Comparison of ENCODE assay signal across 9 mouse cellular contexts in the genomic region with DNA sequence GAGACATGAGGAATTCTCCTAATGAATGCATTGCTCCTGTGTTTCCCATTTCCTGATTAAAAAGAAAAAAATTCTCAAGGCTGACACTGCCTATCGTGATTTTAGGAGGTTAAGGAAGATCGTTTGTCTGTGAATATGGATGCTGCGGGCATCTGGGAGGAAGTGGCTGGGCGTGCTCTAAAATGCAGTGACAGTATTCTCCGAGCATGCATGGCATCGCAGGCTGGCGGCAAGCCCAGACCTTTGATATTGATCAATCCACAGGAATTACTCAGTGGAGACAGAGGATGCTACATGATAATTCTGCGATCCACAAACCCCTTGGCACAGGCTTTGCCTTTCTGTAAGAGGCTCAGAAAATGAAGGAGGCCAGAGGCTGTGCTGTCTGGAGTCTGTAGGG.
A peak's percentile ranks its signal among the peaks of the same experiment; 100 is the strongest.
DNase-seq lines count a peak whose midpoint lies in the region; ATAC-seq and TF ChIP-seq lines count a peak whose summit lies in the region.
"Had no signal": no experiment of that assay in that cellular context is flagged by ENCODE, and none has a peak within 500 bp of the region (broad histone marks: within the 10 kb centered on the region; RNA-seq: fewer than 3 reads in every experiment).

No protein-coding gene starts in this region.

- H3K4me1 ChIP-seq in hindbrain, embryonic 15.5 days (replicated peaks), result peaks cover 41% of the 10 kb centered on the region
- H3K4me1 ChIP-seq in stomach, postnatal 0 days (replicated peaks; ENCODE audit: control insufficient read depth, insufficient read depth), result peaks cover 8% of the 10 kb centered on the region
- peaks cover 25% of the 10 kb centered on the region for H3K4me1 ChIP-seq in limb, embryonic 10.5 days

- no peak for TF ChIP-seq EP300 in stomach, postnatal 0 days (optimal IDR thresholded peaks at IDR 0.05)

- peak overlapping the region; percentile 23 for H3K4me2 ChIP-seq in hindbrain, embryonic 15.5 days
- peak overlapping the region; percentile 34; the same call in 1 of the 2 replicates for H3K4me2 ChIP-seq in stomach, postnatal 0 days (replicated peaks; ENCODE audit: low read depth)

- 0% methylated on average over 8 of the region's 8 CpGs for WGBS in hindbrain, embryonic 15.5 days
- 18% methylated on average over 8 of the region's 8 CpGs for WGBS in stomach, postnatal 0 days
- WGBS in limb, embryonic 10.5 days, result 42% methylated on average over 8 of the region's 8 CpGs

- TF ChIP-seq CTCF in left cerebral cortex, adult 2 months (IDR thresholded peaks at IDR 0.05), result no peak
- TF ChIP-seq CTCF in stomach, postnatal 0 days (IDR thresholded peaks at IDR 0.05; ENCODE audit: low read depth), result no peak

- H3K27ac ChIP-seq in left cerebral cortex, adult 2 months, result peak overlapping the region; percentile 29
- peak overlapping the region; percentile 80 for H3K27ac ChIP-seq in hindbrain, embryonic 15.5 days (replicated peaks)
- peak overlapping the region; percentile 76 for H3K27ac ChIP-seq in stomach, postnatal 0 days (replicated peaks)
- H3K27ac ChIP-seq in limb, embryonic 10.5 days, result no peak overlapping the region
- H3K27ac ChIP-seq: kidney, postnatal 0 days had no signal

- H3K9me3 ChIP-seq in hindbrain, embryonic 15.5 days, result no peaks in the 10 kb centered on the region
- H3K9me3 ChIP-seq in stomach, postnatal 0 days (ENCODE audit: control insufficient read depth, low read length), result no peaks in the 10 kb centered on the region
- H3K9me3 ChIP-seq in limb, embryonic 10.5 days (replicated peaks), result no peaks in the 10 kb centered on the region

- DNase-seq in left cerebral cortex, adult 2 months (ENCODE audit: extremely low spot score in 1 of 2, low spot score in 2 of 2), result no peak
- DNase-seq in left cerebral cortex, postnatal 36 days (ENCODE audit: low spot score in 2 of 2), result no peak
- DNase-seq in brain, adult 2 months (ENCODE audit: low read depth, low spot score), result peak; percentile 58
- peak; percentile 78 for DNase-seq in lung, postnatal 25 days (ENCODE audit: low spot score)
- no peak for DNase-seq in stomach, postnatal 0 days (ENCODE audit: low spot score)
- no peak for DNase-seq in limb, embryonic 10.5 days (ENCODE audit: low spot score)
- no peak for DNase-seq in T-cell, adult 2 months (ENCODE audit: low spot score)

- intact Hi-C loops in left cerebral cortex, adult 2 months (cut with DNase I), result no loop called here
- intact Hi-C loops in left cerebral cortex, postnatal 36 days (cut with DNase I), result no loop called here

- no peaks in the 10 kb centered on the region for H3K27me3 ChIP-seq in hindbrain, embryonic 15.5 days
- H3K27me3 ChIP-seq in stomach, postnatal 0 days (ENCODE audit: control insufficient read depth, insufficient read depth, low read length), result no peaks in the 10 kb centered on the region
- H3K27me3 ChIP-seq in limb, embryonic 10.5 days (ENCODE audit: low read depth, poor library complexity, severe bottlenecking), result 0 out of 2 replicates have a peak, but pooled peaks cover 14% of the 10 kb centered on the region

- H3K9ac ChIP-seq in hindbrain, embryonic 15.5 days, result no peak overlapping the region
- no peak overlapping the region for H3K9ac ChIP-seq in stomach, postnatal 0 days (ENCODE audit: low read length)

- ATAC-seq in hindbrain, embryonic 15.5 days (ENCODE audit: low FRiP score, low read depth), result peak; percentile 32; the same call in 1 of the 2 replicates
- no peak for ATAC-seq in stomach, postnatal 0 days (ENCODE audit: low FRiP score, low TSS enrichment)

- no peak overlapping the region; the same call in 1 of the 2 replicates for H3K4me3 ChIP-seq in left cerebral cortex, adult 2 months
- H3K4me3 ChIP-seq in hindbrain, embryonic 15.5 days, result no peak overlapping the region
- H3K4me3 ChIP-seq in stomach, postnatal 0 days (ENCODE audit: low read depth, low read length), result no peak overlapping the region
- H3K4me3 ChIP-seq in limb, embryonic 10.5 days, result no peak overlapping the region

- no peaks in the 10 kb centered on the region for H3K36me3 ChIP-seq in hindbrain, embryonic 15.5 days
- H3K36me3 ChIP-seq in stomach, postnatal 0 days (ENCODE audit: control insufficient read depth, insufficient read depth, low read length), result no peaks in the 10 kb centered on the region
- H3K36me3 ChIP-seq in limb, embryonic 10.5 days, result no peaks in the 10 kb centered on the region

Comparison
In these comparisons a context has a peak if more than half of its experiments do, and no peak if none do; other contexts are left out.
1. DNase-seq: peak in brain, adult 2 months (single experiment) and lung, postnatal 25 days (single experiment); none in left cerebral cortex, adult 2 months (0 of 2), left cerebral cortex, postnatal 36 days (0 of 2), stomach, postnatal 0 days (single experiment), limb, embryonic 10.5 days (single experiment) and T-cell, adult 2 months (single experiment).